Mouse (Mus musculus): ENCODE data around the gene Ccnb1. TPM values are rescaled to one million over a fixed set of nuclear protein-coding genes. Genes with fewer than 3 reads are reported as not detected.

The Ccnb1 gene
- polyA plus RNA-seq, 1 experiment from 2014 or later = 495 TPM

Other genes with a start within 250 kb of the Ccnb1 start
- gene Ocln, start 233.9 kb downstream of the Ccnb1 start, polyA plus RNA-seq (2016; fragmentation: Nextera tagmentation; extraction: Ambion mirVana) = 3.1 and 3.6 TPM in 2 replicates
- 3.7 and 4.3 TPM in 2 replicates for gene Marveld2, start 169.6 kb downstream of the Ccnb1 start, polyA plus RNA-seq (2016; fragmentation: Nextera tagmentation; extraction: Ambion mirVana)
- gene Ak6, start 135.6 kb downstream of the Ccnb1 start, polyA plus RNA-seq (2016; fragmentation: Nextera tagmentation; extraction: Ambion mirVana) = 382 and 391 TPM in 2 replicates
- gene Rad17, start 135.5 kb downstream of the Ccnb1 start, polyA plus RNA-seq (2016; fragmentation: Nextera tagmentation; extraction: Ambion mirVana) = 21.3 TPM in 2 replicates
- 15.1 and 18.8 TPM in 2 replicates for gene Taf9, start 135.0 kb downstream of the Ccnb1 start, polyA plus RNA-seq (2016; fragmentation: Nextera tagmentation; extraction: Ambion mirVana)
- gene Ccdc125, start 116.9 kb downstream of the Ccnb1 start, polyA plus RNA-seq (2016; fragmentation: Nextera tagmentation; extraction: Ambion mirVana) = 3.7 and 3.9 TPM in 2 replicates
- gene Cdk7, start 55.6 kb downstream of the Ccnb1 start, polyA plus RNA-seq (2016; fragmentation: Nextera tagmentation; extraction: Ambion mirVana) = 99.7 and 101 TPM in 2 replicates
- 139 and 152 TPM in 2 replicates for gene Mrps36, start 41.9 kb downstream of the Ccnb1 start, polyA plus RNA-seq (2016; fragmentation: Nextera tagmentation; extraction: Ambion mirVana)
- gene Cenph, start 10.7 kb downstream of the Ccnb1 start, polyA plus RNA-seq (2016; fragmentation: Nextera tagmentation; extraction: Ambion mirVana) = 73.4 and 74.5 TPM in 2 replicates
- gene Slc30a5, start 46.9 kb upstream of the Ccnb1 start, polyA plus RNA-seq (2016; fragmentation: Nextera tagmentation; extraction: Ambion mirVana) = 37.0 and 38.5 TPM in 2 replicates